Mouse (Mus musculus): ENCODE results near the gene Mmrn2.

The Mmrn2 gene

GRCm38 (mm10) chr14:34375415-34375904 is at the start of gene Mmrn2:
Gene Mmrn2, plus strand, starts transcription at chr14:34375465.
- DNase-seq = no peak

GRCm38 (mm10) chr14:34326606-34327005 is 48.7 kb upstream of the Mmrn2 start:
- DNase-seq = no peak

DNA sequence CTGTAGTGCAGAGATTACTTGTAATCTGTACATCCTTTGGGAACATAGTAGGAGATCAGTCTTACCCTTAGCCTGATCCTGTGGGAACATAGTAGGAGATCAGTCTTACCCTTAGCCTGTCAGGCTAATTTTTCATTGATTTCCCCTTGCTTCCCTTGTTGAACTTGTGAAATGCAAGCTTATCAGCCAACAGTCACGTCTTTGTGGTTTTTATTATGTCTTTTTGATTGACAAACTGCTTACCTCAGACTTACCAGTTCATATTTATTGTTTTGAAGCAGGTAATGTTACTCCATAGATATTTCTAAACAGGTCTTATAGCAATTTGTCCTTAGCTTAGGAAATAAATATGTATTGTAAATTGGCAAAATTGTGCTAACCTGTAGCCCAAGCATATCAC is 47.6 kb upstream of the Mmrn2 start:
- no peak for DNase-seq

- DNase-seq = no peak
These were observed 44.6 kb upstream of the Mmrn2 start for GRCm38 (mm10) chr14:34330657-34331158.

DNA sequence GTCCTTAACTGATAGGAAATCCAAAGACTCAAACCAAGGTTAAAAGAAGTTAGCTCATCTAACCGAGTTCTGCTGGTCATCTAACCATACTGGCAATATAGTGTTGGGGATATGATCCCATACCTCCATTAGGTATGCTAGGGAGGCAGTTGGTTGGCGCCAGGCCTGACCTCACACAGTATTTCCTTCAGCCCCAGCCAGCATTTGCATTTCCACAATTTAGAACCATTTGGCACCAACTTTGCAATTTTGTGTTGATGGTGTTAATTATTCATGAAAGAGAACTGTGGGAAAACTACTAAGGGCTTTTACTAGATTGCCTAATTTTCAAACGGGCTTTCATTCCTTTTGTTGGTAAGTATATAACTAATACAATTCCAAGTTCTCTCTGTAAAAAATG is 43.4 kb upstream of the Mmrn2 start:
- no peak for DNase-seq

- DNase-seq = no peak
These were observed 42.8 kb upstream of the Mmrn2 start for GRCm38 (mm10) chr14:34332476-34332875.

DNA sequence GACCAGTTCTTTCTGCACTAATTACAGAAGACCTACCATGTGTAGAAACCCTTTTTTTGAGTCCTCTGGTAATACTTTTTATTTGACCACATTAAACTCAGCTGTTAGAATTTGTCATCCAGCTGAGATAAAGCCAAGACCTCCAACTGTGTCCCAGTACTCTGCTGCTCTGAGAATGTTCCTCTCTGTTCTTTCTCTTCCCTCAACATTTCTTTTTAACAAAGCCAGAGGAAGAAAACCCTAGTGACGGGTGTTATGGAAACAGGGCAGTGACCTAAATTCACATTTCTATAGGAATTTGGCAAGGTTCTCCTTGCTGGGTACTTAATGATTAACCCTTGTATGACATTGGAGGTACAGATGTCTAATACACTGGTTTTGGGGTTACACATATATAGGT is 35.8 kb upstream of the Mmrn2 start:
- no peak for DNase-seq

GRCm38 (mm10) chr14:34341993-34342392 is 33.3 kb upstream of the Mmrn2 start:
- no peak for DNase-seq

DNA sequence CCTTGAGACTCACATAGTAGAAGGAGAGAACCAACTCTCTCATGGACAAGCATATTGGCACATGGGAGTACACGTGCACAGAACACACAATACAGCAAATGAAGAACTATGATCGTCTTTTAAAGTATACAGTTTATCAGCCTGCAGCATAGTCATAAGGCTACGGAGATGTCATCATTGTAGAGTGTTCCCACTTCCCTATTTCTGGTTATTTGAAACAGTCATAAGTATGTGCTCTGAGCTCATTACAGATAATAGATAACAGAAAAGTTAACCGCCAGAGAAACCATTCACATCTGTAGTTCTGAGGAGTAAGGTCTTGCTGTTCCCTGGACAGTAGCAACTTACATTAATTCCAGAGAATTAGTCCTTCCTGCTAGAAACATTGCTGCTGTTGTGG is 32.2 kb upstream of the Mmrn2 start:
- DNase-seq = no peak

DNA sequence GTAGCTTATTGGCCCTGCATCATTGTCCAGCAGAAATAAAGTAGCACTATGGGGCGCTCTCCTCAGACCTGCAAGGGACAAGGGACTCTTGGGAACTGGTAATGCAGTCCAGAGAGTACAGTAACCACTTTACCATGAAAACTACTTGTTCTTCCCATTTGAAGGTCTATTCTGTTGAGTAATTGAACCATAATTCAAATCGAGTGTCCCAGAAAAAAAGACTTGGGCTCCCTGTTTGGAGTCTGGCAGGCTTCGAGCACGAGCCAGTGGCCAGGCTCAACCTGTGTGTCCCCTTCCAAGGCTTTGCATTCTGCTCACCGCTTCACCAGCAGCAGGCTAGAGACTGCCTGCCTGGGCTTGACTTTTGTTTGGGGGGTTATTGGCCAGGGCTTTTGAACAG is 30.9 kb upstream of the Mmrn2 start:
- DNase-seq = no peak

- DNase-seq = no peak
These were observed 29.3 kb upstream of the Mmrn2 start for GRCm38 (mm10) chr14:34345771-34346566.

DNA sequence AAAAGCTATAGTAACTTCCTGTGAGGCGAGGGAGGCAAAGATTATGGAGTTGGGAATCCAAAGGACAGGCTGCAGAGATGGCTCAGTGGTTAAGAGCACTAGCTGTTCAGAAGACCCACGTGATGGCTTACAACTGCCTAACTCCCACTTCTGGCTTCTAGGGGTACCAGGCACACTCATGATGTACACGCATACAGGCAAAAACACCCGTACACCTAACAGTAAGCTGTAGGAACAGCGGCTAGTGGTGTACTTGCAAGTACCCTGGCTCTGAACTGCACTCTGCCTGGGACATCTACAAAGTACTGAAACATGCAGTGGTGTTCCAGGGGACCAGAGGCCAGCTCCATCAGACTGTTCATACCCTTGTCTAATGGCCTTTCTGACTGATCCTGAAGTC is 28.2 kb upstream of the Mmrn2 start:
- DNase-seq = no peak

DNA sequence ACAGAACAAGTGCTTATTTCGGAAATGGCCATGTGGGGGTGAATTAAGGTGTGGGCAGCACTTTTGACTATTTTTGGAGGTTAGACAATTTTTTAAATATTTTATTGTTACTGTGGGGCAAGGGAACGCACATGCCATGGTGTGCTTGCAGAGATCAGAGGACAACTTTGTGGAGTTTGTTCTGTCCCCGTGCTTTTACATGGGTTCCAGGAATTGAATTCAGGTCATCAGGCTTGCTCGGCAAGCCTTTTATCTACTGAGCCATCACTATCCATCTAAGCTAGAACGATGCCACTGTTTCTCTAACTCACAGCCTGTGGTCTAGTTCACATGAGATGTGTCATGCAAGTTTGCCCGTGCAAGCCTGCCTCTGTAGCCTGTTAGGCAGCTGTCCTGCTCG is 27.0 kb upstream of the Mmrn2 start:
- DNase-seq = no peak

DNA sequence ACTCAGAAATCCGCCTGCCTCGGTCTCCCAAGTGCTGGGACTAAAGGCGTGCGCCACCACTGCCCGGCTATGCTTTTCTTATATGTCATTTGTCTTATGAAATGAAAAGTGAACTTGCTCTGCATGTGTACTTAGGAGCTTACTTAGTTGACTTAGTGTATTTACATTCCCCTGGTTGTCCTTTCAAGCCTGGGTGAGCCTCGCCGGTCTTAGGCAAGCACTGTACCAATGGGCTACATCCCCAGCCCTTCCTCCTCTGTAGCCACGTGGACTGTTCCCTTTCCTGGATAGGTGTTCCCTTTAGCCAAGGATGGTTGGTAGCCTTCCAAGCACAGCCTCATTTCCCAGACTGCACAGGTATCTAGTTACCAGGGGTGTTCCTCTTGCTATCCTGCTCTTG is 26.3 kb upstream of the Mmrn2 start:
- DNase-seq = no peak

DNA sequence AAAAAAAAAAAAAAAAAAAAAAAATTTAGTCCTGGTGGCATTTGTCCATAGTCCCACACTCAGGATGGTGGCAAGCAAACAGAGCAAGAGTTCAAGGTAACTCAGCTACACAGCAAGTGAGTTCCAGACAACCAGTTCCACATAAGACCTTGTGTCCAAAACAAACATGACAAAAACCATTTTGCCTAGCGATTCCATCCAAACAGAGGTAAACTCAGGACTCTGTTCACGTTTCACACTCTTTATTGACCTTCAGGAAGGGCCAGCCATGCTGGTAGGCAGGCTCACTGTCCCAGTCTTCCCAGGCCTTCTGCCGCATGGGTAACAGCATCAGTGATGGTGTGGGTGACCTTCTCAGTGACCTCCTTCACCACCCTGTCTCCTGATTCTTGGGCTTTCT is 23.6 kb upstream of the Mmrn2 start:
- DNase-seq = no peak

DNA sequence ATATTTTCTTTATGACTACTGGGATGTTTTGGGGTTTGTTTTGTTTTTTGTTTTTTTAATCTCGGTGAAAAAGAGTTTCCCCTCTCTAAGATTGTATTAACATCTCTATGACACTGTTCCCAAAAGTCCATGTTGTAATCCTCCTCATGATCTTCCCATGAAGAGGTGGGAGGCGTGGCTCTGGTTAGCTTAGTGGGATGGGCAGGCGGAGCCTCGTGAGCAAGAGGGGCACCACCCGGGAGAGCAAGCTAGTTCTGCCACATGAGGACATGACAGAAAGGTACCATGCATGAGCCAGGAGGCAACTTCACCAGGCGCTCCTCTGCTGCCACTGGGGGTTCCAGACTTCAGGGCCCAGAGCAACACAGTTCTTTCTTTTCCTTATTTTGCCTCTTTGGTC is 22.7 kb upstream of the Mmrn2 start:
- no peak for DNase-seq

DNA sequence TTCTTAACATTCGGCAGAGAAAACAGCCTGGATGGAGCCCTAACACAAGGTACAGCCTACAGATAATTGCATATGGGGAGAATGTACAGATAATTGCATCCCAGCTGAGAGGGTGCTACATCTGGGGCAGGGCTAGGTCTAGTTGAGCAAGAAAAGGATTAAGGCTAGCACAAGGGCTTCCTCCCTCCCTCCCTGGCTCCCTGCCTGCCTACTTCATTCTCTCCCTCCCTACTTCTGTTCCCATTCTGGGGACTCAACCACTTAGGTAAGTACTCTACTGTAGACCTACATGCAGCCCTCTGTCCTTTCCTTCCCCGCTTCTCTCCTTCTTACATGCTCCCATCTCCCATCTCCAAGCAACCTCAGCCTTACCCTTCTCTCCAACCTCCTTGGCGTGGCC is 21.9 kb upstream of the Mmrn2 start:
- no peak for DNase-seq

DNA sequence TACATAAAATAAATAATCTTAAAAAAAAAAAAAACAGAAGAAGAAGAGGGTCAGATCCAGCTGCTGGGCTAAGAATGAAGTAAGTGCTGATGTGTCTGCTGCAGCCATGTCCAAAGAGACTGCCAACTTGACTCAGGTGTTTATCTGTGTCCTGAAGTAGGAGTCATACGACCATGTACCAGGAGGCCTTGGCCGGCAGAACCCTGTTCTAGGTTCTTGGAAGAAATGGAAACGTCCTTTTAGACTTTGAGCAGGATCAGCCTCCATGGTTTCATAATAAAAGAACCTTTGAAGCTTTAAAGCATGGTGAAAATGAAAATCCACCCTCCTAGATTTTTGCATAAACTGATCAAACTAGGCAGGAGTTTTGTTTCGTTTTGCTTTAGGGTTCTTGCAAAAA is 20.8 kb upstream of the Mmrn2 start:
- no peak for DNase-seq

DNA sequence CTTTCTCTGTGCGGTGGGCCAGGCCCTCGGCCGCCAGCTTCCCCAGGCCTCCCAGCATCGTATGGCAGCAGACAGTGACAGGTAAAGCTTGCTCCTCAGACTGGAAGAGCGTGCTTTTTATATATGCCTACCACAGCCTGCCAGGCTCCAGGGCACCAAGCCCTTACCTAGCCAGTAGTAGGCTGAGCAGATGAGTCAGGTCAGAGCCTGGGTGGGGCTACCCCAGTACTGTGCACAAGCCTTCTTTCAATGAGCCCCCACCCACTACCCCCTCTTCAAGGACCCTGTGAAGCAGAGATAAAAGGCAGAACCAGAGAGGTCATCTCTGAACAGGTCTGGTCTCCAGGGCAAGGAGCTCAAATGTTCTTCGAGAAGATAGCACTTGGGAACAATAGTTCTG is 20.0 kb upstream of the Mmrn2 start, which contains the start of gene Fam25c:
Gene Fam25c (minus strand): TSS at position 133 of the 400 bp plus-strand sequence.
- DNase-seq = no peak

GRCm38 (mm10) chr14:34357671-34358455 is 17.4 kb upstream of the Mmrn2 start:
- no peak for DNase-seq

DNA sequence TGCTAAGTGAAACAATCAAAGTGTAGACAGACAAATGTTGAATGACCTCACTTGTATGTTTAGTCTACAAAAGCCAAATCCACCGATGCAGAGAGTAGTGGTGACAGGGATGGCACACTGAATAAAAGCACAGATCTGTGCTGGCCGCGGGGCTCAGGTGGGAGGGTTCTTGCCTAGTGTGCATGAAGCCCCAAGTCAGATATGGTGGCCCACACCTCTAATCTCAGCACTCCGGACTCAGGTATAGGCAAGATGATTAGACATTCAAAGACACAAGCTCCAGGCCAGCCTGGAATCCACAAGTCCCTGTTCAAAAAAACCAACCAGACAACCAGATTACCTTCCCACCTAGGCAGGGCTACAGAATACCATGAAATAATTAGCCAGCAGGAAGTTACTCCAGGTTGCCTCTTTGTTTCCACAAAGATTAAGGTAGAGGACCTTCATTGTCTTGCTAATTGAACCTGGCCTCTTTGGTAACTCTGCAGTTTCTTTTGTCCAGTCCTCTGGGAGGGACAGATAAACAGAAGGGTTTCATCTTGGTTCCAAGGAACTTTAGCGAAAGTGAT is 15.5 kb upstream of the Mmrn2 start:
- no peak for DNase-seq

DNA sequence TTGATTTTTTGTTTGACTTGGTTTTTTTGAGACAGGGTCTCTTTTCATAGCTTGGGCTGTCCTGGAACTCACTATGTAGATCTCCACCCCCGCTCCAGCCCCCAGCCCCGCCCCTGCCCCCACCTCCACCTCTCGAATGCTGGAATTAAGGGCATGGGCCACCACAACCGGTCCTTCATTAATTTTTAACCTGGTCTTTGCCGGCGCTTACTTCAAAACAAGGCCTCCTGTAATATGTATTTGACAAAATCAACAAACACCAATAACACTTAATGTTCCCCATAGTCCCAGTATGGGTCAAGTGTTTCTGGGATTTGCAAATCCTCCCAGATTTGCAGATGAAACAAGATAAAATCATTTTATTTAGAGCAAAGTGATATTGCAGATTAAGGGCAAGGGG is 15.0 kb upstream of the Mmrn2 start:
- DNase-seq = no peak

DNA sequence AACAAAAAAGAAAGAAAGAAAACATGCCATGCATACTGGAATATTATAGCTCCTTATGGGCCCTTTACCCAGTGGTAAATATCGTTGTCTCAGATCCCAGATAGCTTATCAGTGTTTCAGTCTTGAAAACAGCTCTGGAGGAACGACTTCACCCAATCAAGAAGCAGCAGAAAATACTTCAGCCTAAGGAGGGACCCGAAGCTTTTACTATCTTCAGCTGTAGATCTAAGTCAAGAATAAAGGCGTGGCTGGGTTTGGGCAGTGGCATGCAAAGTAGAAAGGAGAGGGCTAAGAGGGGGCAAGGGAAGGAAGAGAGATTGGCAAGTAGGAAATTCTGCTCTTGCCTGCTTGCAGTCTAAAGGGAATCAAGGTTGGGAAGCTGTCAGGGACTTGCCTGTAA is 13.1 kb upstream of the Mmrn2 start:
- no peak for DNase-seq
